Mouse (Mus musculus): ENCODE results near the gene Tmem131.

GRCm38 (mm10) chr1:36804259-36804658 lies 139.2 kb downstream of the Tmem131 start:
- TF ChIP-seq POLR2A (IDR thresholded peaks at IDR 0.05; ENCODE audit: insufficient read depth, low read depth, low read length) (no peak), CTCF (IDR thresholded peaks at IDR 0.05; ENCODE audit: insufficient read depth, low read depth, low read length) (no peak)
